Mouse (Mus musculus): Measurements from ENCODE around the gene Kazn.

- TF ChIP-seq POLR2A (IDR thresholded peaks at IDR 0.05; ENCODE audit: borderline replicate concordance, control insufficient read depth, low read depth, low read length): no peak
- TF ChIP-seq CTCF (IDR thresholded peaks at IDR 0.05; ENCODE audit: control insufficient read depth, insufficient read depth, low read length): no peak
Measured at GRCm38 (mm10) chr4:142138356-142139099, 100.7 kb downstream of the Kazn start.
